Mouse (Mus musculus): ENCODE results near the gene Napsa.

Gene Napsa

GRCm38 (mm10) chr7:44572213-44572701 lies at the start of gene Napsa:
Gene Napsa (plus strand): TSS chr7:44572380.
- DNase-seq (ENCODE audit: low spot score in 2 of 2), result peak; percentile 92 to 93

- DNase-seq (ENCODE audit: low spot score in 2 of 2), result no peak
Observed at GRCm38 (mm10) chr7:44523056-44523455, 49.1 kb upstream of the Napsa start.

- no peak for DNase-seq (ENCODE audit: low spot score in 2 of 2)
Observed at GRCm38 (mm10) chr7:44524502-44524901, 47.7 kb upstream of the Napsa start, which contains the start of gene Mybpc2. Gene Mybpc2 (minus strand): TSS chr7:44524656.

- DNase-seq (ENCODE audit: low spot score in 2 of 2), result peak; percentile 74 to 79
Observed at GRCm38 (mm10) chr7:44525126-44525832, 46.9 kb upstream of the Napsa start.

- DNase-seq (ENCODE audit: low spot score in 2 of 2), result peak; percentile 50 to 53
Observed at GRCm38 (mm10) chr7:44526414-44527154, 45.6 kb upstream of the Napsa start.

- DNase-seq (ENCODE audit: low spot score in 2 of 2), result peak; percentile 83 to 84
Observed at GRCm38 (mm10) chr7:44527483-44528398, 44.4 kb upstream of the Napsa start.

GRCm38 (mm10) chr7:44529518-44529917 lies 42.7 kb upstream of the Napsa start:
- DNase-seq (ENCODE audit: low spot score in 2 of 2), result peak; percentile 77 to 78

- no peak for DNase-seq (ENCODE audit: low spot score in 2 of 2)
Observed at GRCm38 (mm10) chr7:44530507-44530906, 41.7 kb upstream of the Napsa start.

GRCm38 (mm10) chr7:44531207-44531606 lies 41.0 kb upstream of the Napsa start:
- peak; percentile 88 to 89 for DNase-seq (ENCODE audit: low spot score in 2 of 2)

- DNase-seq (ENCODE audit: low spot score in 2 of 2), result peak; percentile 86
Observed at GRCm38 (mm10) chr7:44531946-44532732, 40.0 kb upstream of the Napsa start, which contains the start of gene Spib. Gene Spib (minus strand): TSS chr7:44532071.

- DNase-seq (ENCODE audit: low spot score in 2 of 2), result peak; percentile 83 to 85
Observed at GRCm38 (mm10) chr7:44532918-44533745, 39.0 kb upstream of the Napsa start.

- DNase-seq (ENCODE audit: low spot score in 2 of 2), result no peak
Observed at GRCm38 (mm10) chr7:44533746-44534045, 38.5 kb upstream of the Napsa start.

GRCm38 (mm10) chr7:44534242-44534641 lies 37.9 kb upstream of the Napsa start:
- DNase-seq (ENCODE audit: low spot score in 2 of 2), result peak; percentile 95

- no peak for DNase-seq (ENCODE audit: low spot score in 2 of 2)
Observed at GRCm38 (mm10) chr7:44534656-44535441, 37.3 kb upstream of the Napsa start.

- DNase-seq (ENCODE audit: low spot score in 2 of 2), result peak; percentile 68 to 74
Observed at GRCm38 (mm10) chr7:44535657-44536589, 36.3 kb upstream of the Napsa start.

GRCm38 (mm10) chr7:44536590-44536968 lies 35.6 kb upstream of the Napsa start:
- DNase-seq (ENCODE audit: low spot score in 2 of 2), result no peak

- DNase-seq (ENCODE audit: low spot score in 2 of 2), result no peak
Observed at GRCm38 (mm10) chr7:44537009-44537408, 35.2 kb upstream of the Napsa start.

- DNase-seq (ENCODE audit: low spot score in 2 of 2), result no peak
Observed at GRCm38 (mm10) chr7:44537496-44537895, 34.7 kb upstream of the Napsa start.
